Mouse (Mus musculus) retina, adult 2 months (tissue): ENCODE measurements around the gene Zfp955b.
"Not testable (repeated sequence)": the region's sequence is repeated elsewhere in the genome, so short reads cannot be mapped to it uniquely, and the experiment has no call there.

Experiments
- DNase-seq: peaks from one replicate; pipeline ENCODE4 v3.0.0-alpha.2; 2012; ENCODE audit warnings: low read depth, low spot score

Zfp955b gene

DNA sequence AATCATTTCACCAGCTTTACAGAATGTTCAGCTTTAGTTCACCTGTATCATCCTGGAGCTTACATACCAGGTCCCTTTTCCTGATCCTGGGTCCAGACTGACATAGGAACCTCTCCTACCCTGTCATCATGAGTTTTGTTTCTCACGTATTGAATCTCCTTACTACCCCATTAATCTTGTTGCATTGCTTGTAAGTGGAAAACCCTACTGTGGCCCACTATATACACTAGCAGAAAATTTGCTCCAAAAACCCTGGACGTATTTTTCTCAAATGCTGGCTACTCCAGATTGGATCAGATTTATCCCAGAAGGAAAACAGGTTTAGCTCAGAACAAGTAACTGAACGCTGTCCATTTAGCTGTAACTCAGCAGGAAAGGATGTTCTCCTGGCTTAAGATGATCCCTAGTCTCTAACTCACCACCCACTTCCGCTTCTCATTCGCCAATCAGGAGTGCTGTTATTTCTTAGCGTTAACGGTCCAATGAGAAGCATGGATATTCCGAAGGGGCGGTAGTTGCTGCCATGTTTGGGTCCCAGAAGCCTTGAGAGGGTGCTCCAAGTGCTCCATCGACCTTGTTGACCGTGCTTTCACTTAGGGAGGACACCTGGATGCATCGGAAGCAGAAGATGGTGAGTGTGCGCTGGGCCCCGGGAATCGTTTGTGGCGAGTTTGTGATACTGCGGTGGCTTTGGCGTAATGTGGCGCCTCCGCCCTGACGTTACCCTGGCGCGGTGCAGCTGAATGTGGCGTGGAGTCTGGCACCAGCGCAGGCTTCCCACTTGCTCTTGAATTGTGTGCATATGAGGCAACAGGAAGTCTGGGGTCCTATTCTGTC lies at the start of gene Zfp955b:
TSS of gene Zfp955b (plus strand) at position 506 of the 837 bp plus-strand sequence.
- DNase-seq: not testable (repeated sequence)

DNA sequence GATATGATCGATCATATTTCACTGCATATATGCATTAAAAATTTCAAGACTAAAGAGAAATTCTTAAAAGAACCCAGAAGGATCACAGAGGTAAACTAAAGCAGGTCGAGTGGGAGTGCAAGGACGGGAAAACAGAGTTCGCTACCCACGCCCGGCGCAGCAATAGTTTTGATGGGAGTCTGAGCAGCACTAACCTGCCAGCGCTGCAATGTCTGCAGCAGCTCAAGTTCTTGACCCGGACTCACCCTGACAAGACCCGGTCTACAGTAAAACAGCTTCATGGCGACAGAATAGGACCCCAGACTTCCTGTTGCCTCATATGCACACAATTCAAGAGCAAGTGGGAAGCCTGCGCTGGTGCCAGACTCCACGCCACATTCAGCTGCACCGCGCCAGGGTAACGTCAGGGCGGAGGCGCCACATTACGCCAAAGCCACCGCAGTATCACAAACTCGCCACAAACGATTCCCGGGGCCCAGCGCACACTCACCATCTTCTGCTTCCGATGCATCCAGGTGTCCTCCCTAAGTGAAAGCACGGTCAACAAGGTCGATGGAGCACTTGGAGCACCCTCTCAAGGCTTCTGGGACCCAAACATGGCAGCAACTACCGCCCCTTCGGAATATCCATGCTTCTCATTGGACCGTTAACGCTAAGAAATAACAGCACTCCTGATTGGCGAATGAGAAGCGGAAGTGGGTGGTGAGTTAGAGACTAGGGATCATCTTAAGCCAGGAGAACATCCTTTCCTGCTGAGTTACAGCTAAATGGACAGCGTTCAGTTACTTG lies 34.6 kb upstream of the Zfp955b start, which contains the start of gene Zfp955a:
TSS of gene Zfp955a (minus strand) at position 616 of the 789 bp plus-strand sequence.
- DNase-seq: not testable (repeated sequence)

DNA sequence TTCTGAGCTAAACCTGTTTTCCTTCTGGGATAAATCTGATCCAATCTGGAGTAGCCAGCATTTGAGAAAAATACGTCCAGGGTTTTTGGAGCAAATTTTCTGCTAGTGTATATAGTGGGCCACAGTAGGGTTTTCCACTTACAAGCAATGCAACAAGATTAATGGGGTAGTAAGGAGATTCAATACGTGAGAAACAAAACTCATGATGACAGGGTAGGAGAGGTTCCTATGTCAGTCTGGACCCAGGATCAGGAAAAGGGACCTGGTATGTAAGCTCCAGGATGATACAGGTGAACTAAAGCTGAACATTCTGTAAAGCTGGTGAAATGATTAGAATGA lies 34.1 kb upstream of the Zfp955b start:
- DNase-seq: not testable (repeated sequence)

DNA sequence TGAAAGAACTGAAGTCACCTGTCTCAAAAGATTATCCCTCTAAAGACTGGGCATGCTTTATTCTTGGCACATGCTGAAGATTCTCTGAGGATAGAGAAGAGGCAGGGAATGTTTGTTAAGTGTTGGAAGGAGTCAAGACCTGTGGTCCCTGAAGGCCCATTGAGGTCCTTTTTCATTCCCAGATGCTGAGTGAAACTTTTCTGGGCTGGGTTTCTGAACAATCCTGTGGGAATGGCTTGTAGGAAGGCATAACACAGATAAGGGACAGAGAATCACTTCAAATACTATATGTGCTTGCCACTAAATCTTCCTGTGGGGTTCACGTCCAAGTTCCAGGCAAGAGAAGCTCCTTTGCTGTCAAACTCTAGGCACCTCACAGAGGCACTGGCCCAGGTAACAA lies 25.0 kb upstream of the Zfp955b start, which contains the start of gene Olfr63:
TSS of gene Olfr63 (plus strand) at position 301 of the 400 bp plus-strand sequence.
- no peak for DNase-seq

DNA sequence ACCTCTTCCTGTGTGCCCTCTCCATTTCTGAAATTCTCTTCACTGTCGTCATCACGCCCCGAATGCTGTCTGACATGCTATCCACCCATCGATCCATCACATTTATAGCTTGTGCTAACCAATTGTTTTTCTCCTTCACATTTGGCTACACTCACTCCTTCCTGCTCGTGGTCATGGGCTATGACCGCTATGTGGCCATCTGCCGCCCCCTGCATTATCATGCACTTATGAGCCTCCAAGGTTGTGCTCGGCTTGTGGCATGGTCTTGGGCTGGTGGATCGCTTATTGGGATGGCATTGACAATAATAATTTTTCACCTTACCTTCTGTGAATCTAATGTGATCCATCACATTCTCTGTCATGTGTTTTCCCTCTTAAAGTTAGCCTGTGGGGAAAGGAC lies 20.4 kb upstream of the Zfp955b start:
- no peak for DNase-seq

DNA sequence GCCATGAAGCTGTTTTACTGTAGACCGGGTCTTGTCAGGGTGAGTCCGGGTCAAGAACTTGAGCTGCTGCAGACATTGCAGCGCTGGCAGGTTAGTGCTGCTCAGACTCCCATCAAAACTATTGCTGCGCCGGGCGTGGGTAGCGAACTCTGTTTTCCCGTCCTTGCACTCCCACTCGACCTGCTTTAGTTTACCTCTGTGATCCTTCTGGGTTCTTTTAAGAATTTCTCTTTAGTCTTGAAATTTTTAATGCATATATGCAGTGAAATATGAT lies 469 bp downstream of the Zfp955b start:
- not testable (repeated sequence) for DNase-seq

DNA sequence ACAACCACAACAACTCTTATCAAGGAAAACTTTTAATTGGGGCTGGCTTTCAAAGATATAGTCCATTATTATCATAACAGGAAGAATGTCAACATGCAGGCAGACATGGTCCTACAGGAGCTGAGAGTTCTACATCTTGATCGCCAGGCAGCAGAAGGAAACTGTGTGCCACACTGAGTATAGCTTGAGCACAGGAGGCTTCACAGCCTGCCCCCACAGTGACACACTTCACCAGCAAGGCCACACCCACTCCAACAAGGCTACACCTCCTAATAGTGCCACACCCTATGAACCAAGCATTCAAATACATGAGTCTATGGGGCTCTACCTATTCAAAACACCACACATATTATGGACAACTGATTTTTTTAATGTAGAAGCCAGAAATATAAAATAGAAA lies 63.6 kb downstream of the Zfp955b start:
- DNase-seq: no peak
